Mouse (Mus musculus) G1E (cell line): ENCODE results near the gene Marc1.

ENCODE experiments used
- CTCF ChIP-seq: IDR thresholded peaks from 2 replicates; pipeline ENCODE4 v1.5.1; 2012; ENCODE audit warnings: low read depth, low read length, inconsistent platforms, mixed read lengths
- GATA1 ChIP-seq: IDR thresholded peaks from 2 replicates; pipeline ENCODE4 v1.6.1; 2012; ENCODE audit warnings: borderline replicate concordance, low read length, inconsistent platforms, mixed read lengths
- TAL1 ChIP-seq: conservative IDR thresholded peaks from 2 replicates; pipeline ENCODE4 v1.6.1; 2012; ENCODE audit warnings: low read depth, low read length, inconsistent platforms, mixed read lengths

DNA sequence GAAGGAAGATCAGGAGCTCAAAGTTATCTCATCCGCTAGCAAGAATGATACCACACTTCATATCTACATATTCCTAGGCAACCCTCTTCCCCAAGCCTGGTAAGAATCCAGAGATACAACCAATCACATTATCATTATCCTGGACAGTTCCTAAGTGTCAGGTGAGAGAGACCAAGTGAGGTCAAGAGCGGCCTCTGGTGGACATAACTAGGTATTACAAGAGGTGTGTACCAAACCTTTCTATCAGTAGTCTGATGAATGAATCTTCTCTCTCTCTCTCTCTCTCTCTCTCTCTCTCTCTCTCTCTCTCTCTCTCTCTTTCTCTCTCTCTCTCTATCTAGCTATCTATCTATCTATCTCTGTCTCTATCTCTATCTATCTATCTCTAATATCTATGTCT lies 20.0 kb downstream of the Marc1 start:
- no peak for TF ChIP-seq CTCF
- no peak for TF ChIP-seq TAL1
- no peak for TF ChIP-seq GATA1
